Mouse (Mus musculus): ENCODE measurements around the gene Hhatl. TPM values are rescaled to one million over a fixed set of nuclear protein-coding genes. Genes with fewer than 3 reads are reported as not detected.

Gene Hhatl
- total and polyA plus RNA-seq, 3 experiments: not detected

DNA sequence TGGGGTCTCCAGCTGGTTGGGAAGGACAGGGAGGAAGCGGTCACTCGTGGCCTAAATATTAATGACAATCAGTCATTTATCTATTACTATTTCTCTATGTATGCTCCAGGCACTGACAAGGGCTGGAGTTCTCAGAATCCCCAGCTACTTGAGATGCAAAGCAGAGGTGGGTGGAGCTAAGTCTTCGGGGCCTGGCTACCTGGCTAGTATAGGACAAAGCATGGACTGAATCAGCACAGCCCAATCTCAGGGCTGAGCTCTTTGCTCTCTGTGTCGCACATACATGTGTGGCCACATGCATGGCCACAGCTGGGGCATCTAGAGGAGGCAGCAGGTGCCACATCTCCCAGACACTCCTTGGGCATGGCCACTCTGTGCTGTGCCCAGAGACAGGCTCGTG is 28.5 kb upstream of the Hhatl start:
- in situ Hi-C loops (cut with MboI; ENCODE audit: low pct_ligation_motif_present, low pct_unique_long_range_greater_than_20kb, low sequenced_read_pairs): no loop called here
- Histone ChIP-seq H3K27me3 (replicated peaks) (peaks cover 64% of the 10 kb centered on the region), H3K4me3 (replicated peaks in 1 of 3; ENCODE audit: low read depth in 2 of 3, low read length in 2 of 3, poor library complexity in 1 of 3) (no peak overlapping the region), H3K79me2 (replicated peaks; ENCODE audit: control insufficient read depth, extremely low read depth, insufficient read depth, poor library complexity, severe bottlenecking) (no peaks in the 10 kb centered on the region), H3K27ac (ENCODE audit: insufficient read depth, low read depth) (no peak overlapping the region), H3K4me2 (ENCODE audit: insufficient read depth, low read depth, poor library complexity, severe bottlenecking) (no peak overlapping the region), H3K9ac (ENCODE audit: insufficient read depth, low read depth) (no peak overlapping the region), H3K4me1 (ENCODE audit: control insufficient read depth in 1 of 2, insufficient read depth in 2 of 2) (0 out of 4 replicates have a peak, but pooled peaks cover 0 to 2% of the 10 kb centered on the region in 2 experiments), H3K9me3 (replicated peaks; ENCODE audit: low read length) (no peaks in the 10 kb centered on the region), H3K36me3 (replicated peaks in 1 of 2; ENCODE audit: control insufficient read depth in 1 of 2, insufficient read depth in 1 of 2, low read length in 1 of 2) (no peaks in the 10 kb centered on the region)
- dilution Hi-C loops (cut with MboI; ENCODE audit: extremely low pct_ligation_motif_present, extremely low pct_unique_long_range_greater_than_20kb, low sequenced_read_pairs): no loop called here
- TF ChIP-seq ZNF384 (IDR thresholded peaks at IDR 0.05; ENCODE audit: low read depth, low read length): no peak
- TF ChIP-seq CHD1 (IDR thresholded peaks at IDR 0.05; ENCODE audit: low read depth, low read length): no peak
- no peak for TF ChIP-seq HCFC1 (IDR thresholded peaks at IDR 0.05; ENCODE audit: low read depth, low read length)
- TF ChIP-seq KAT2A (IDR thresholded peaks at IDR 0.05; ENCODE audit: insufficient replicate concordance, low read length): no peak
- TF ChIP-seq SMC3 (IDR thresholded peaks at IDR 0.05; ENCODE audit: low read depth, low read length): no peak
- no peak for TF ChIP-seq USF1 (IDR thresholded peaks at IDR 0.05; ENCODE audit: low read depth, low read length)
- TF ChIP-seq ELF1 (IDR thresholded peaks at IDR 0.05; ENCODE audit: low read depth, low read length): no peak
- no peak for DNase-seq (ENCODE audit: extremely low read depth)

- Histone ChIP-seq H3K4me3 (replicated peaks in 1 of 3; ENCODE audit: low read depth in 2 of 3, low read length in 2 of 3, poor library complexity in 1 of 3) (no peak overlapping the region), H3K4me2 (ENCODE audit: insufficient read depth, low read depth, poor library complexity, severe bottlenecking) (no peak overlapping the region), H3K36me3 (replicated peaks in 1 of 2; ENCODE audit: control insufficient read depth in 1 of 2, insufficient read depth in 1 of 2, low read length in 1 of 2) (no peaks in the 10 kb centered on the region), H3K9me3 (replicated peaks; ENCODE audit: low read length) (no peaks in the 10 kb centered on the region), H3K9ac (ENCODE audit: insufficient read depth, low read depth) (no peak overlapping the region), H3K27ac (ENCODE audit: insufficient read depth, low read depth) (no peak overlapping the region), H3K27me3 (replicated peaks) (peaks cover 71% of the 10 kb centered on the region), H3K4me1 (ENCODE audit: control insufficient read depth in 1 of 2, insufficient read depth in 2 of 2) (0 out of 4 replicates have a peak, but pooled peaks cover 0 to 2% of the 10 kb centered on the region in 2 experiments), H3K79me2 (replicated peaks; ENCODE audit: control insufficient read depth, extremely low read depth, insufficient read depth, poor library complexity, severe bottlenecking) (no peaks in the 10 kb centered on the region)
- in situ Hi-C loops (cut with MboI; ENCODE audit: low pct_ligation_motif_present, low pct_unique_long_range_greater_than_20kb, low sequenced_read_pairs): no loop called here
- DNase-seq (ENCODE audit: extremely low read depth): no peak
- dilution Hi-C loops (cut with MboI; ENCODE audit: extremely low pct_ligation_motif_present, extremely low pct_unique_long_range_greater_than_20kb, low sequenced_read_pairs): no loop called here
- no peak for TF ChIP-seq ZMIZ1 (IDR thresholded peaks at IDR 0.05; ENCODE audit: low read depth, low read length)
- TF ChIP-seq SMC3 (IDR thresholded peaks at IDR 0.05; ENCODE audit: low read depth, low read length): no peak
- no peak for TF ChIP-seq ZNF384 (IDR thresholded peaks at IDR 0.05; ENCODE audit: low read depth, low read length)
Measured at GRCm38 (mm10) chr9:121819771-121820471, 27.6 kb upstream of the Hhatl start.

DNA sequence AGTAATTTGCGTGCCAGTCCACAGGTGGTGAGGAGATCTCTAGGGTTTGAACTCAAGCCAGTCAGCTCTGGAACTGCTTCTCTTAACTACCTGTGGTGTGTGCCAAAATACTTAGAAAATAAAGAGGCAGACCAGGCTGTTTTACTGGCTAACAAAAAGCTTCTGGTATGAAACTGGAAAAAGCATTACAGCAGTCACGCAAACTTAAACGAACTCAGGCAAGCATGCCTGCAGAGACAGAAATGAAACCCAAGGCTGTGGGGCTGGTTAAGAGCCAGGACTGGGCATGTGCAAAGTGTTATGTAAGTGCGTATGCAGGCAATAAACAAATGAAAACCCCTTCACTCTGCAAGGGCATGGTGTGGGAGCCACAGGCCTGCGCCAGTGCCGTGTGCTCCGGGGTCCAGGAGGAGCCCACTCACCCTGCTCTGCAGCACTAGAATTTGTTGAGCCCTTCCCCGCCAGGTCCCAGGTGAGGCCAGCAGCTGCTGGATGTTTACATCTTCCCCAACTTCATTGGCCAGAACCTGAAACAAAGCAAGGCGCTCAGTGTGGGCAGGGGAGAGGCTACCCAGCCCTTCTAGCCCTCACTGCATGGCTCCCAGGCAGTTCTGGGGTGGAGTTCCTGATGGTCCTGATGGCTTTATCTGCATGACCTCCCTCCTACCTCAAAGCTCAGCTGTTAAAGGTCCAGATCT is 26.9 kb upstream of the Hhatl start:
- dilution Hi-C loops (cut with MboI; ENCODE audit: extremely low pct_ligation_motif_present, extremely low pct_unique_long_range_greater_than_20kb, low sequenced_read_pairs): no loop called here
- H3K36me3 ChIP-seq (replicated peaks in 1 of 2; ENCODE audit: control insufficient read depth in 1 of 2, insufficient read depth in 1 of 2, low read length in 1 of 2): no peaks in the 10 kb centered on the region
- H3K4me2 ChIP-seq (ENCODE audit: insufficient read depth, low read depth, poor library complexity, severe bottlenecking): no peak overlapping the region
- no peaks in the 10 kb centered on the region for H3K79me2 ChIP-seq (replicated peaks; ENCODE audit: control insufficient read depth, extremely low read depth, insufficient read depth, poor library complexity, severe bottlenecking)
- no peak for TF ChIP-seq KAT2A (IDR thresholded peaks at IDR 0.05; ENCODE audit: insufficient replicate concordance, low read length)
- no peak for TF ChIP-seq BHLHE40 (IDR thresholded peaks at IDR 0.05; ENCODE audit: low read depth, low read length)
- TF ChIP-seq RAD21 (IDR thresholded peaks at IDR 0.05; ENCODE audit: low read depth, low read length): no peak
- TF ChIP-seq MEF2A (IDR thresholded peaks at IDR 0.05; ENCODE audit: borderline replicate concordance, low read depth, low read length): no peak
- TF ChIP-seq MAX (IDR thresholded peaks at IDR 0.05; ENCODE audit: low read length): no peak
- TF ChIP-seq POLR2AphosphoS2 (IDR thresholded peaks at IDR 0.05; ENCODE audit: low read depth, low read length): no peak
- TF ChIP-seq E2F4 (IDR thresholded peaks at IDR 0.05; ENCODE audit: insufficient replicate concordance, low read depth, low read length): no peak
- no peak for TF ChIP-seq USF2 (conservative IDR thresholded peaks at IDR 0.05; ENCODE audit: low read depth, low read length)
- TF ChIP-seq RCOR1 (conservative IDR thresholded peaks at IDR 0.05; ENCODE audit: low read depth, low read length): no peak
- no peak for TF ChIP-seq ZNF384 (IDR thresholded peaks at IDR 0.05; ENCODE audit: low read depth, low read length)
- TF ChIP-seq TCF12 (IDR thresholded peaks at IDR 0.05; ENCODE audit: low read depth, low read length): no peak
- no peak for TF ChIP-seq JUND (conservative IDR thresholded peaks at IDR 0.05; ENCODE audit: low read depth, low read length)
- TF ChIP-seq CHD2 (IDR thresholded peaks at IDR 0.05; ENCODE audit: low read length): no peak
- no peak for TF ChIP-seq EP300 (IDR thresholded peaks at IDR 0.05; ENCODE audit: low read length)
- no peak for TF ChIP-seq NRF1 (IDR thresholded peaks at IDR 0.05; ENCODE audit: low read depth, low read length)
- no peak for TF ChIP-seq ZMIZ1 (IDR thresholded peaks at IDR 0.05; ENCODE audit: low read depth, low read length)
- in situ Hi-C loops (cut with MboI; ENCODE audit: low pct_ligation_motif_present, low pct_unique_long_range_greater_than_20kb, low sequenced_read_pairs): no loop called here
- peaks cover 73% of the 10 kb centered on the region for H3K27me3 ChIP-seq (replicated peaks)
- H3K4me1 ChIP-seq (ENCODE audit: control insufficient read depth in 1 of 2, insufficient read depth in 2 of 2): 0 out of 4 replicates have a peak, but pooled peaks cover 0 to 2% of the 10 kb centered on the region in 2 experiments
- H3K4me3 ChIP-seq (replicated peaks in 1 of 3; ENCODE audit: low read depth in 2 of 3, low read length in 2 of 3, poor library complexity in 1 of 3): no peak overlapping the region
- no peak overlapping the region for H3K9ac ChIP-seq (ENCODE audit: insufficient read depth, low read depth)
- H3K9me3 ChIP-seq (replicated peaks; ENCODE audit: low read length): no peaks in the 10 kb centered on the region
- DNase-seq (ENCODE audit: extremely low read depth): no peak
- no peak overlapping the region for H3K27ac ChIP-seq (ENCODE audit: insufficient read depth, low read depth)
